Mouse (Mus musculus) adrenal gland, postnatal 4 days (tissue): Measurements from ENCODE around the gene Naaa. TPM values are rescaled to one million over a fixed set of nuclear protein-coding genes. Genes with fewer than 3 reads are reported as not detected.
A peak's percentile ranks its signal among the peaks of the same experiment; 100 is the strongest.

Experiments
- DNase-seq, 2 experiments: peaks; one replicate each; pipeline ENCODE4 v3.0.0; 2021 to 2022; ENCODE audit warnings: low spot score in 2 of 2, mixed read lengths in 2 of 2
- long read RNA-seq, 2 experiments: library from polyadenylated mRNA; stranded (forward); transcript quantifications; one replicate each; pipeline ENCODE4 v2.0.0; 2021
- total RNA-seq, 2 experiments: library from RNA; stranded (reverse); gene quantifications; 2 replicates each; pipeline ENCODE4 v1.2.3; 2021

The Naaa gene
- total RNA-seq, result 10 to 100 TPM; 23.3 to 24.8 TPM
- long read RNA-seq, experiment 1, transcript Naaa-201 (11 exons, 2,414 nt), result major isoform, 6 of 9 reads
- long read RNA-seq, experiment 1, partial matches to known transcripts, result 1 of 9 reads
- long read RNA-seq, experiment 1, other reads (novel, unspliced or antisense), result 2 of 9 reads
- long read RNA-seq, experiment 2, transcript Naaa-201 (11 exons, 2,414 nt), result major isoform, 22 of 29 reads
- long read RNA-seq, experiment 2, partial matches to known transcripts, result 4 of 29 reads
- long read RNA-seq, experiment 2, other reads (novel, unspliced or antisense), result 2 of 29 reads

DNA sequence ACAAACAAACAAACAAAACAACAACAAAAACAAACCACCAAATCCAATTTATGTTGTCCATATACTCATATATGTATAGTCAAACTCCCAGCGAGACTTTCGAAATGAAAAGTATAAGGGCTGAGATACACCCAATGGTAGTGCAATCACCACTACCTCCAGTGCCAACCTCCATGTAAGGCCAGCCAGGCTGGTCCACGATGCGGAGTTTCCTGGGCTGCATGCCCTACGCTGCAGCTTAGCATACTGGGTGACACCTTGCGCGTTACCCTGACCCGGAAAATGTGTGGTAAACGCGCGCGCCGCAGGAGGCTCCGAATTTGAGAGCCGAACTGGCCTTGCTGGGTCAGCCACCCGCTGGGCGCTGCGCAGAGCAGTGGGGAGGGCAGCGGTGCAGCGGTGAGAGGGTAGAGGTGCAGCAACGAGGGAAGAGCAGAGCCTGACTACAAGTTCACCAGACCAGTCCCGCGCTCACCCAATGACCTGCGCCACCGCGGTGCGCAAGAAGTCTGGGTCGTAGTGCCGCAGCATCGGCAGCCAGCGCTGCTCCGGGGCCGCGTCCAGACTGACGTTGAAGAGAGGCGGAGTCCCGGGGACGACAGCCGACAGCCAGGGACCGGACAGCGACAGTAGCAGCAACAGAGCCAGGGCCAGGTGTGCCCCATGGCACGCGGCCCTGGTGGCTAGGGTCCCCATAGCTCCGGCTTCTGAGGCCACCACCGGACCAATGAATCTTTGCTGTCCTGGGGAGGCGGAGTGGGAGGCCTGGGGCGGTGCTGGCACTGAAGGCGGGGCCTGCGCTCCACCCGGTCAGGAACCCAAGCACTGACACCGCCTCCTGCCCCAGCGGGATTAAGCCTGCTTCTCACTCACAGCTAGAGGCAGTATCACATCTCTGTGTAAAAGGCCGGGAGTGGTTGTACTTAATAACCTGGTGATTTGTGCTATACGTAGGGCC, at the start of gene Naaa:
TSS of gene Naaa (minus strand) at position 734 of the 958 bp plus-strand sequence.
- peak; percentile 58 to 75 for DNase-seq

DNA sequence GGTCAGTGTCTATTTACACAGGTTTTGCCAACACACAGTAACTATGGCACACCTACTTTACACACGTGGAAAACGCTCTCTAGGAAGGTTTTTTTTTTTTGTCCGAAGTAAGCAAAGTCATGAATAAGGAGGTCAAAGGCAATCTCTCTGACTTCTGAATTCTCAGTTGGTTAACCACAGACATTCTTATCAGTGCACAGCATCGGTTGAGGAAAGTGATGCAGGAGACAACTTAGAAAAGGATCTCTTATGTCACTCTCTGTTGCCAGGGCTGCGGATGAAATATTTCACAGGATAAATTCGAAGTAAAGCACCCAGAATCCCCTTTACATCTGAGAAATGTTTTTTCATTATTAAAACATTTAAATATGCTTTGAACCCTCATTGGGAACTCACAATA, 49.4 kb upstream of the Naaa start:
- DNase-seq, result no peak

DNA sequence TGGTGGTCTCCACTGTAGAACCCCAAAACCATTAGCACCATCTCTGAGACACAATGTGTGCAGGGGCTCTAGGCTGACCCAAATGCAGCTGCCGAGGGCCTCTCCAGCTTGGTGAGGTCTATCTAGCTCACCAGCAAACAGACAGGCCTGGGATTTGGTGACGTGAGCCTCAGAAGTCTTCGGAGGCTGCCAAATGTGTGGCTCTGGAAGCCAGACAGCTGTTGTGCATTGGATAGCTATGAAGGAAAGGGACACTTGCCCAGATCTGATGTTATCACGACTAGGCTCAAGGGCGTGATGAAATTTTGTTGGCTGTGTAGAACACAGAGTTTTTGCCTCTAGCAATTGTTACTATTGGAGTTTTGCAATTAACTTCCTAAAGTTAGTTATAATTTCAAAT, 45.3 kb upstream of the Naaa start:
- DNase-seq, result no peak

DNA sequence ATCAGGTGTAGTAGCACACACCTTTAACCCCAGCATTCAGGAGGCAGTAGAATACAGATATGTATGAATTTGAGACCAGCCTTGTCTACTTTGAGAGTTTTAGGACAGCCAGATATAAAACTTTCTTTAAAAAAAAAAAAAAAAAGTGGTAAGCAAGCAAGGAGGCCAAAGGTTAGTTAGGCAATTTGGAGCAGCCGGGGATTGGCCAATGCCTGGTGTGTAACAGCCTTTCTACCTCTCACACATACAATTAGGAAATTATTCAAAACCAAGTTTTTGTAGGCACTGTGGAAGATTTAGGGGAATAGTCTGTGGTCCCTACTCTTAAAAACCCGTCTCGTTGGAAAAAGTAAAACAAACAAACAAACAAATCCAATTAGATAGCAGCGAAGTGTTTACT, 44.6 kb upstream of the Naaa start:
- DNase-seq, result no peak

DNA sequence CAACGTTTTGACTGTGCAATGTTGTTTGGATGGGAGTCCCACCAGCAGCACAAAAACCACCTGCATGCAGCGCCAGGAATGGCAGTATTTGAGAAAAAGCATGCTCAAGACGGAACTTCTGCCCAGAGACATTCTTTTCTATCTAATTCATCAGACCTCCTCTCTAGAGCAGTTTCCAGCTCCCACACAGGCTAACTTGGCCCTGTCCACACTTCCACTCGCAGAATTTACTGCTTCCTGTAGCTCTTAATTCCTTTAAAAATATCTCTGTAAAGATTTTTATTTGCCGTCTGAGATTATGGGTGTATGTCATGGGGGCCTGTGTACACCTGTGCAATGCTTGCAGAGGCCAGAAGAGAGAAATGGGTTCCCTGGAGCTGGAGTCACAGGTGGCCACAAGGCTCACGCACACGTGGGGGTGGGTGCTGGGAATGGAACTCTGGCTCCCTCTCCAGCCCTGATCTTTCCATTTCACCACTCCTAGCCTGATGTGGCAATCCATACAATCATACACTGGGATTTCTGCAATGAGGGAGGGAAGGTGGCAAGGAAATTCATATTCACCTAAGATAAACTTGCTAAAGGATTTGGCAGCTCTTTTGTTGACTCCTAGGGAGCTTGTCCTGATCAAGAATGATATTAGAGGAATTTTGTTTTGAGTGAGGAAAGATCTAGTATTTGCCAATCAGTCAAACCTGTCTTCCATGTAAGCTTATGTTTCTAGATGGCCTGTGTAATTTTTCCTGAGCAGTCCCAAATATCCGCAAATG, 43.8 kb upstream of the Naaa start:
- DNase-seq, result no peak

DNA sequence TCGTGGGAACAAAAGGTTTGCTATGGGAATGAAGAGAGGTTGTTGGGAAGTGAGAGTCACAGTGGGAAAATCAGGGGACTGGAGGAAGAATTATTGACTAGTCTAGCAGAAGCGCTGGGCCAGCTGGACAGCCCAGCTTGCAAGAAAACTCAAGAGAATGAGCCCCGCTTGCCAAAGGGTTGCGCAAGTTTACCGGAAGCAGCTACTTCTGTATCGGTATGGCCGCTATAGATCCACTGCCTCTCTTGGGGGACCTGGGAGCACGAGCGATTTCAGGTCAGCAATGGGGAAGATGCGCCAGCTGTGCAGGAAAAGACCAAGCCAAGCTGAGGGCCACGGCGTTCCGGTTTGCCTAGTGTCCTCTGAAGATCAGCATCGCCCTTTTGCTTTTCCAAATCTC, 40.6 kb upstream of the Naaa start:
- no peak for DNase-seq

DNA sequence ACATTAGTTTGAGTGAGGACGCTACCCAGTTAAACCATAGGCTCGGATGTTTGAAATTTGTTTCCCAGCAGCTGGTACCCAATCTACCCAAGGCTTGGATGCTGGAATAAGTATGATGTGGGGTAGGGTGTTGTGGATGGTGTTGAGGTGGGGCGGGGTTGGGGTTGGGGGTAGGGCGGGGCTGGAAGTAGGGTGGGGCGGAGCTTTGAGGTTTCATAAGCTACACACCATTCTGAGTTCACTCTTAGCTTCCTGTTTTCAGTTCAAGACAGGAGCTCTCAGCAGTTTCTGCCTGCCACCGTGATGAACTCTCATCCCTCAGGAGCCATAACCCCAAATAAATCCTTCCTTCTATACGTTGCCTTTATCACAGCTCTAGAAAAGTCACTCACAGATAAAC, 40.1 kb upstream of the Naaa start:
- DNase-seq, result no peak

DNA sequence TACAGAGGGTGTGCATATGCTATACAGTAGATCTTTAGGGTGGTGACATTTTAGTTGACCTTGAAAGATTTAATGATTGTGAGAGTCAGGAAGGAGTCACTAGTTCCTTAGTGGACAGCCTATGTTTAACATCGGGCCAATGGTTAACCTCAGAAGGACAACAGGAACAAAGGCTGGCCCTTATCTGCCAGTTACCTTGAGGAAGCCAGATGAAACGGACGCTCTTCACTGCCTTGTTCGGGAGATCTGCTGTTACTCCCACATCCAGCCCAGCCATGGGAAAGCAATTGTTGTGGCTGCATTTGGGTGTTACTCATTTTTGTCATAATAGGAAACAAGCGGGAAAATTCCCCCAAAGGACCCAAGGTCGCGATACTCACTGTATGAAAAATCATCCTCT, 35.8 kb upstream of the Naaa start:
- no peak for DNase-seq

DNA sequence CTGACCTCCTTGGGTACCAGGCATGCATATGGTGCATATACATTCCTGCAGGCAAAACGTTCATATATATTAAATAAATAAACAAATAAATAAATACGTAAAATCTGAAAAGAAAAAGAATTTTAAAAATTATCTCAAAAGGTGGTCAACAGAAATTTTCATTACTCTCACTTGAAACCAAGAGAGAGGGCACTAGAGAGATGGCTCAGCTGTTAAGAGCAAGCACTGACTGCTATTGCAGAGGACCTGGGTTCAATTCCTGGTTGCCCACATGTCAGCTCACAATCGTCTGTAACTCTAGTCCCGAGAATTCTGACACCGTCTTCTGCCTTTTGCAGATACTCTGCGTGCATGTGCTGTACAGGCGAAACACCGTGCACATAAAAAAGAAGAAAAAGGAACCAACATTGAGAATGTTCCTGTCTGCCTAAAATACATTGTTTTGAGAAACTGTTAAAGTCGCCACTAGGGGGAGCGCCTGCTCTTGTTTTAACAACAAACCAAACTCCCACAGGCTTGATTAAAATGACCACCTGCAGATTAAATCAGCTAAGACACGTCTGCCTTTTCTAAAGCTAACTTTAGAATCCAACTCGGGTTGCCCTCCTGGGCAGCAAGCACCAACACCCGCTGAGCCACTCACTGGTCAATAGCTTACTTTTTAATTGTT, 34.2 kb upstream of the Naaa start:
- peak; percentile 53 to 73 for DNase-seq

DNA sequence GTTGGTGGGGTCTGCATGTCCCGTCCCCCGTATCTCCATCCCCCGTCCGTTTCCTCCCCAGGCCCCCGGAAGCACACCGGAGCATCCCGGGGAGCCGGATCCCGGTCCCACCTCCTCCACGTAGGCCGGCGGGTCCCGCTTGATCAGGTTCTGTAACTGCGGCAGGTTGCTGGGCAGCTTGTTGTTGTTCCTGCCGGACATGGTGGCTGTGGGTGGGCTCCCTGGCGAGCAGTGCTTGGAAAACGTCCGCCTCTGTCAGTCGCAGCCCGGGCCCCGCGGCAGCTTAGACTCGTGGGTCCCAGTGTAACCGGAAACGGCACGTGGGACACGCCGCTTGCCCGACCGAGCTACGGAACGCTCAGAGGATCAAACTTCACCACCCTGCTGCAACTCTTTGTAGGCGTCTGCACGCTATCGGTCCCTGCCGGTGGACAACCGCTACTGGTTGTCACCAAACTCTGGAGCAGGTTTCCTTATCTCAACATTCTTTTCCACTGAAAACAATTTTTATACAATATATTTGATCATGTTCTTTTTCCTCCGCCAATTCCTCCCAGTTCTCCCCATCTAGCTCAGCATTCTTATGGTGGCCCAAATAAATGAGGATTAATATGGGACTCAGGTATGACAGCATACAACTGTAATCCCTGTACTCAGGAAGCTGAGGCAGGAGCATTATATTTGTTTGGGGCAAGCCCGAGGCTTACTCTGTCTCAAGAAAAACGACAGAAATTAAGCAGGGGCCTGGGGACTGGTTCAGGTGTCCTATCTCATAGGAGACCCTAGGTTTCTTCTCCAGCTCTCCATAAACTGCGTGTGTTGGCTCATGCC, 31.9 kb upstream of the Naaa start, which contains the start of gene Sdad1:
TSS of gene Sdad1 (minus strand) at position 799 of the 831 bp plus-strand sequence.
- peak; percentile 76 to 79 for DNase-seq

DNA sequence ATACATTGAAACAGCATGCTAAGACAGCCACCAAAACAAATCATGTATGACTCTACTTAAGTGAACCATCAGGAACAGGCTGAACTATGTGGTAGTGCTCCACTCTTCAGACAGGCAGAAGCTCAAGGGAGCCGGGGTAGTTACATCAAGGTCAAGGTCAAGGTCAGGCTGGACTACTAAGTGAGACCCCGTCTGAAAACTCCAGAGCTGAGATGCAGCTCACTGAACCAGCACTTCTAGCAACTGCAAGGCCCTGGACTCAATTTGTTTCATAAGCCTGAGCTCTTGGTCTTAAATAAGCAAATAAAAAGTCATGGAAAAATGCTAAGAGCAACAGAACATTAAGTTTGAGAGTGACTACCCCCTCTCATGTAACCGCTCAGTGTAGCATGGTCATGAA, 26.3 kb upstream of the Naaa start:
- DNase-seq, result no peak

DNA sequence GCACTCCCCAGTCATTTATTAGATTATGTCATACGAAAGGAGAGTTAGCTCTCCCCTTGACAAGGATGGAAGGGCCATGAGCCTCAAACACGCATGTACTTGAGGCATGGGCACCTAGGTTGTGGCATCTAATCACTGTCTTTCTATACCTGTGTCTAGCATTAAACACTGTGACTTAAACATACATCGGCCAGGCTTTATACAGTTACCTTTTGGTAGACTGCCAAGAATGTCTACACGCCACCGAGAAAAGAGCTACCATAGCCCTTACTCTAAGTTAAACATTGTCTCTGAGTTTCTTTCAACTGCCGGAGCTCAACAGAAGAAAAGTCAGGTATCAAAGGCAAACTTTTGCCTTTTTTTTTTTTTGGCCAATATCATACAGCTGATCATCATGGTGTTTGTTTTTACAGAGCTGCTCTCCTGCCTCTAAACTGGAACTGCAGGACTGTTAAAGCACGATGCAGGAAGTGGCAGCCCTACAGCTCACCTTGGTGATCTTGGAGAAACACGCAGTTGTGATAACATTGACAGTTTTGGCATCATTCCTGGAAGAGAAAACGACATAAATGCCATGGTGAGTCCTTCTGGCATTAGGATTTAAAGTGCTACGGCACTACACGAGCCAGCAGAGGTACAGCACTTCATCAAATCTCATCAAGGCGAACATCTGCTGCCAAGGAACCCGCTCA, 24.3 kb upstream of the Naaa start:
- DNase-seq, result no peak

DNA sequence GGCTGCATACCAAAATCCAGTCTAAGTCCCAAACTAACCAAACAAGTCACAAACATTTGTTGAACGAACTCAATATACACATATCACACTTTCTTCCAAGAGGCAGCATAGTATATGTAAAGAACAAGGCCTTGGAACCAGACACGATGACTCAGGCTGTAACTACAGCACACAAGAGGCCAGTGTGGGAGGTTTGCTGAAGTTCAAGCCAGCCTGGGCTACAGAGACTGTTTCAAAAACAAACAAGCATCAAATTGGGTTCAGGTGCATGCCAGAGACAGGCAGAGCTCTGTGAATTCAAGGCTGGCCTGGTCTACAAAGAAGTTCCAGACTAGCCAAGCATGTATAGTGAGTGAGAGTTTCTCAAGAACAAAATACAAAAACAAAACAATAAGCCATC, 16.6 kb upstream of the Naaa start:
- no peak for DNase-seq

DNA sequence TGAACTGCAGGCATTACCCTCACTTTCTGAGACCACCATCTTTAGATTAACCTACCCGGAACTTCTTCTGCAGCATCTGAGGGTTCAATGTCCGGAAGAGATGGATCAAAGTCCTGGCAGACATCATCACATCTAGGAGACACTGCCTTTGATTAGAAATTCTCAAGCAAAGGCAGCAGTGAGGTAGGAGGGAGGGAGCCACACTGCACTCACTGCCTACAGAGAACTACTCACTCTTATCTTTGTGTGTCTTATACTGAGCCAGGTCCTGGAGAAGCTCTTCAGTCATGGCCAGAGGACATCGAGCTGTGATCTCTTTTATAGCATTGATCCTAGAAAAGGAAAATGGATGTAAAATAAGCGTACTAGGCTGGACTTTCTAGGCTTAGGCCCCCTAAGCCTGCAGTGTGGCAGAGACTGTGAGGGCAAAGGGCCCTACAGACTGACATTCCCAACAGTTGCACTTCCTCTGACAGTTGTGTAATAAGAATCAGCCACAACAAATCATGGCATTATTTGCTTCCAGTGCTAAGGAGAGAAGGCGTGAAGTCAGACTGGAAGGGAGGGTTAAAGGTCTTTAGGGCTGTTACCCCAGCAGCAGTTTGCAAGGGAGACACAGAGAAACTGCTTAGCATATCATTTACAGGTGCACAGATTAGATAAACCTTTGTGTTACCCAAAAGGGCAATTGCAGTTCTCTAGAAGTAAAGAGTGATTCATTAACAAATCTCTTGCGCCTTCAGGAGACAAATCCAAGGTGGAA, 13.9 kb upstream of the Naaa start:
- no peak for DNase-seq

DNA sequence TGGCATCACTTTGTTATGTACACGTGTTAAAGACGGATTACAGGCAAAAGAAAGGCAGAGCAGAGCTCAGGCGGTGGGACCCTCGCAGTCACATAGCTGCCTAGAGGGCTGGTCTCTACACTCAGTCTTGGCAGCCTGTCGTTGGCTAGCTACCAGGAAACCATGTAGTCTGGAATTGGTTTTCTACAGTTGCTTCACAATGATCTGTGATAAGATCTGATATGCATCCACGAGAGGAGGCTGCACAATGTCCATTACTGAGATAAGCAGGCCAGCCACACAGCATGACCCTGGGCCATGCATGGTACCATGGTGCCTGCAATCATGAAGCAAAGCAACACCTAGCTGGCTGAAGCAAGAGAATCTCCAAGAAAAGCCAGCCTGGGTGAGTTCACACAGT, 9.9 kb upstream of the Naaa start:
- no peak for DNase-seq

DNA sequence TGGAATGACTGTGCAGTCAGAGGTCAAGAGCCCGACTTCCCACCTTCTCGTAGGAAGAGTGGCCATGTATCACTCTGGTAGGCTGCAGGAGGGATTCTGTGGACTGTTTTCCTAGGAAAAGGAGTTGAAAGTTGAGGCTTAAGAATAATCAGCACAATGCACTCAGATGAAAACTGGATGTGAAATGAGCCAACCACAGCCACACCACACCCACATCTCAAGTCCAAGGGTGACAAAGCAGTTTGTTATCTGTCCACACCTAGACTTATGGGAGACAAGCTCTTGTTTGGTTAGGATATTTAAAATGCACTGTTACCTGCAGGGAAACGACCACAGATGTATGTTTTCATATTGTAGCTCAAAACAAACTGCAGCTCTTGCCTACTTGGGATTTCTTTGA, 5.1 kb upstream of the Naaa start:
- DNase-seq, result no peak

DNA sequence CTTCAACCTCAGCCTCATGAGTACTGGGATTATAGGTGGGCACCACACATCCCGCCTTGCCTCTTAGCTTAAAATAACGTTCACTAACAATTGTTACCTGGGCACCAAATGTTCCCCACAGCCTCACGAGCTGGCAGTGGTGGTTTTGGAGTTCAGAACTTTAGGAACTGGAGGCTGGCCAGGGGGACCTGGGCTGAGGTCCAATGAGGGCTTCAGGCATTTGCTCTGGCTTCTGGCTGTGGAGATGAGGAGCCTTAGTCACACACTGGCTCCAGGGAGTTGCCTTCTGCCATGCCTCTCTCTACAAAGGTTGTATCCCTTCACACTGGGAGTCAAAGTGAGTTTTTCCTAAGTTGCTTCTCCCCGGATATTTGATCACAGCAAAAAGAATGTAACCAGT, 4.6 kb upstream of the Naaa start:
- no peak for DNase-seq

DNA sequence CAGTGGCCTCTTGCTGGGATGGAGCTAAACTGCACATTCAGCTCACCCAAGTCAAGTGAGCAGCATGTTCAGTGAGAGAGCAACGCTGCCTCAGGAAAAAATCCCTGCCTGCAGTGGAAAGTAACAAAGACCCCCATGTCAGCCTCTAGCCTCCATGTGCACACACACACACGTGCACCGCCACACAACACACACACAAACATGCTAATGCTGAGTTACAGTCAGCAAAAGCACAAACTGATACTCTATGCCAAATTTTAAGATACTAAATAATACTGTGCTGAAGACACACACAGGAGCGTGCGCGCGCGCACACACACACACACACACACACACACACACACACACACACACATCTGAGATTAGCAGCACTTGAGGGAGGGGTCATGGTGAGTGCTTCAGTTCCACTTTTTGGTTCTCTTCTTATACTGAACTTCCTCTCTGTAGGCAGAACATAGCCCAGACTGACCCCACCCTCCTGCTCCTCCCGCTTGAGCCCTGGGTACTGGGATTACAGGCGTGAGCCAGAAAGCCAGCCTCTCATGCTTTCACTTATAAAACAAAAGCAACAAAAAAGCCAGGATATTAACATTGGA, 1.1 kb upstream of the Naaa start:
- DNase-seq, result no peak
